Mouse (Mus musculus) monocyte, adult 5-6 weeks (primary cell): ENCODE results near the gene Fat3. TPM values are rescaled to one million over a fixed set of nuclear protein-coding genes. Genes with fewer than 3 reads are reported as not detected.

Experiments used
- ATAC-seq: fragments of 153-309, 156-312 bp; replicated peaks from 2 replicates; pipeline ENCODE4 v1.8.0; 2017; ENCODE audit warnings: mild to moderate bottlenecking; ENCODE audit not compliant: low TSS enrichment, insufficient number of reproducible peaks, severe bottlenecking, poor library complexity, low FRiP score
- total RNA-seq: library from RNA; stranded (forward); fragments of 200-1000, 200-491, 200-594 nt; gene quantifications from 3 replicates; pipeline ENCODE4 v1.2.3, GENCODE M21; 2017

Gene Fat3
- total RNA-seq, result 0.10 TPM in 1 of 3 replicates, not detected in the others

DNA sequence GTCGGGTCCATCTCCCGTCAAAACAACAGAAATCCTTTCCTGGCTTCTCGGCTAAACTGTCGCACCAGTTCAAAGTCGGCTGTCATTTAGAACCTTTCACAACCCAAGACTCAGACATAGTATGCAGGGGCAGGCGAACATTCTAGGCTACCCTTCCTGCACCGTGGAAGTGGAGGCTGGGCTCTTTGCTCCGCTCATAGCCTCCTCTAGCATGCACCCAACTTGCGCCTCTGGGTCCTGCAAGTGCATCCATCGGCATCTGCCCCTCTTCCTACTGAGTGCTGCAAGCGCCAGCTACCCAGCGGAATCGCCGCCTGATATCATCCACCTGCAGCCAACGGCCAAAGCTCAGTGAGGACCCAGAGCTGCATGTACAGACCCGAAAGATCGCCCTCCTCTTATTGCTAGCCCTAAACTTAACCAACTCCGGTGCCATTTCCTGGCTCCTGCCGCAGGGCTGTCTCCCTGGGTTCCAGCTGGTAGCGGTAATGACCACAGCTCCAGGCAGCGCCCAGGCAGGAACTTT is at the start of gene Fat3:
Gene Fat3, minus strand, starts transcription at position 100 of the 526 bp plus-strand sequence.
- ATAC-seq, result no peak

DNA sequence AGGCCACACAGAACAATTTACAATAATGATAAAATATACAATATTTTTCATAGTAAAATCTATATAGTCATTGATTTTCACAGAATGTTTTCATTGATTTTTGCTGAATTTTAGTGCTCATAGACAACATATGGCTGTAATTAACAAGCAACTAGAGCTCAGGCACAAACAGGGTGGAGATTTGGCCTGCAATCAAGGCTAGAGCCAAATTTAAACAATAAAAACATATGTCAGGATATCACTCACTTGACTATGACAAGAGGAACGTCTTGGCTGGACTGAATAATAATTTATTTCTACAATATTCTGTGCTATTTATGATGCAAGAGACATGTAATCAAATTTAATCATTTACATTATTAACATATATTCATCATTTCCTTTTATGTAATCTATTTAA is 31.8 kb upstream of the Fat3 start:
- ATAC-seq, result no peak

DNA sequence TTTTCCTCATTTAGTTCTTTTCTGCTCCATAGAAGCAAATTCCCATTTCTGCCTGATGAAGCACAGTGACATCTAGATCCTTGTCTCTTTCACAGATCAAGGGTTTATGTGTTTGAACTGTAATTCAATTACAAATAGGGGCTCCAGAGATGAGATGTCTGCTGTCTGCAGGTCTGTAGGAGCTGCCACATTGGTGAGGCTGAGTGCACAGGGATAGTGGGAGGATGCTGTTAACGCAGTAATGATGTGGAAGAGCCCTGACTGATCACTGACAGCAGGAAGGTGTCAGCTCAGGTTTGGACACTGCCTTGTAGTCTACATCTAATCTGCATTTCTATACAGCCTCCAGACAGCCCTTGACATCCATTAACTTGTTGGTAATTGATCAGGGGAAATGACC is 16.5 kb upstream of the Fat3 start:
- no peak for ATAC-seq

DNA sequence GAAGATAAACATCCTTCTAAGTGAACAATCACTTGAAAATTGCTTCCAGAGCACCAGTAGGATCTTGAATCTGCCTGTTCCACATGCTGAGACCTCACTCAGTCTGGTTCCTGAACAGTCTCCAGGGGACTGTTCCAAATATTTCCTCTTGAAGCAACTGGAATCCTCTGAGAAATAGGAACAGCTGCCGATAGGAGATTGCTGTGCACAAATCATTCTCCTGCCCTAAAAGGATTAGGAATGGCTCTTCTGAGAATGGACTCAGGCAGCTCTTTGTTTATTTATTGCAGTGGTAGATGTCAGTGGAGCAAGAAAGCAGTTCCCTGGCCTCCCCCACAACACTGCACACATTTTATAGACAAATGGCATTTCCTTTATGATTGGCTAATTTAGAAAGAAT is 10.9 kb upstream of the Fat3 start:
- no peak for ATAC-seq

DNA sequence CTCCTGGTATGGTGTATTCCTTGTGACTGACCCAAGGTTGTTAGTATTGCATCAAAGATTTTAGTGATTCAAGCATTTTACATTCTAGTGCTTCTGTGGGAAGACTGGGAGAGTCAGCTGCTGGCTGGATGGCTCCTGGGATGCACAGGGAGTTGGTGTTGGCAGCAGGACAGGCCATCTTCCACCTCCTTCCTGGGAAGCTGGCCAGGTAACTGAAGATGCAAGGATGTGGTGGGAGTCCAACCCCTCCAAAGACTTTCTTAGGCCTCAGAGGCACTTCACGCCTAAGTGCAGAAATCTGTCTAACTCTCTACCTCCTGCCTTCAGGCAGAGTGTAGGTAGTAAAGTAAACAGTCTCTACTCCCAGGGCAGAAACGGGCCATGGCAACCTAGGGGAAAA is 2.7 kb upstream of the Fat3 start:
- ATAC-seq, result no peak

DNA sequence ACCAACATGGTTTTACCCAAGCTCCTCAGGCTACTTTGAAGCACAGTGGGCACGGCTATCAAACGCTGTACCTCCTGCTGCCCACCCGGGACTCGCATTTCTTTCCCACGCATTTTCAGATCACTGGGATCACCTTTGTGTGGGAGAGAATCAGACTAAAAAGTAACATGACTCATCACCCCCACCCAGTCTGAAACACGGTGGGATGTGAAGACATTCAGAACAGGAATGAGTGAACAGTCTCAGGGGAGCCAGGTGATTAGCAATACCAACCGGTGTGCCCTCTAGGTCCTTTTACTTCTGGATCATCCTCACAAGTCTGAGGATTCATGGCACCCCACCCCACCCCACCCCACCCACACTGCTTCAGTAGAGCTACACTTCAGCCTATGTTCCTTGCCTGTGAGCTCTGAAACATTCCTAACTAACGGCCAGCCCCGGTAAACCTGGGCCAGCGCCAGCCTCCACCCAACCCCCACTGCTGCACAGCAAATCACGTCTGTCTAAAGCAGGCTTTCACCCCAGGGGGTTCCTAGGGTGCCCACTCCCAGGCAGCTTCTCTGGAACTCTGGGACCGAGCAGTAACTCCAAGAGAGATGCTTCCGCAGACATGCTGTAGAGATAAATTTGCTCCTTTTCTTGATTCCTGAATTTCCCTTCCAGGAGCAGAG is 1.7 kb upstream of the Fat3 start:
- ATAC-seq, result no peak

DNA sequence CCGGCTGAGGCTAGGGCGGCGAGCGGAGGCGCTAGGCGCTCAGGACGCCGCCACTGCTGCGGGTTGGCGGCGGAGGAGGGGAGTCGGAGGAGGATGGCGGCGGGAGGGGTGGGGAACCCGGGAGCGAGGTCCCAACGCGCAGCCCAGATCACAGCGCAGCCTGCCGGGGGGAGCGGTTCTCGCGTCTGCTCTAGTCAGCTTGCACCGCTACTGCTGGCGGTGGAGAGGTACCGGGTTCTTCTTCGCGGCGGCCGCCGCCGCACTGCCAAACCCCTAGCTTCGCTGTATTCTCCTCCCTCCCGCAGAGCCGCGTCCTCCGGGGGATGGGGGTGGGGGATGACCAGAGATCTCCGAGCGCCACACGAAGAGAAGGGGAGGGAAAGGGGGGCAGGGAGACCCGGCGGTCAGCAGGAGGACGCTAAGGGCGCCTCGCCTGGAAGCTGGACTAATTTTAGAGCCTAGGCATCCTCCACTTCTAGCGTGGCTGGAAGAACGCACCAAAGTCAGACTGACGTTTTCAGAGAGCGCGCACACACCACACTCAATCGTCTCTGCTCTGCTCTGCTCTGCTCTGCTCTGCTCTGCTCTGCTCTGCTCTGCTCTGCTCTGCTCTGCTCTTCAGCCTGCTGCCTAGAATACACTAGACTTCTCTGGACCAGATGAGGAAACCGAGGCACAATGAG is 1.0 kb upstream of the Fat3 start:
- ATAC-seq, result no peak

DNA sequence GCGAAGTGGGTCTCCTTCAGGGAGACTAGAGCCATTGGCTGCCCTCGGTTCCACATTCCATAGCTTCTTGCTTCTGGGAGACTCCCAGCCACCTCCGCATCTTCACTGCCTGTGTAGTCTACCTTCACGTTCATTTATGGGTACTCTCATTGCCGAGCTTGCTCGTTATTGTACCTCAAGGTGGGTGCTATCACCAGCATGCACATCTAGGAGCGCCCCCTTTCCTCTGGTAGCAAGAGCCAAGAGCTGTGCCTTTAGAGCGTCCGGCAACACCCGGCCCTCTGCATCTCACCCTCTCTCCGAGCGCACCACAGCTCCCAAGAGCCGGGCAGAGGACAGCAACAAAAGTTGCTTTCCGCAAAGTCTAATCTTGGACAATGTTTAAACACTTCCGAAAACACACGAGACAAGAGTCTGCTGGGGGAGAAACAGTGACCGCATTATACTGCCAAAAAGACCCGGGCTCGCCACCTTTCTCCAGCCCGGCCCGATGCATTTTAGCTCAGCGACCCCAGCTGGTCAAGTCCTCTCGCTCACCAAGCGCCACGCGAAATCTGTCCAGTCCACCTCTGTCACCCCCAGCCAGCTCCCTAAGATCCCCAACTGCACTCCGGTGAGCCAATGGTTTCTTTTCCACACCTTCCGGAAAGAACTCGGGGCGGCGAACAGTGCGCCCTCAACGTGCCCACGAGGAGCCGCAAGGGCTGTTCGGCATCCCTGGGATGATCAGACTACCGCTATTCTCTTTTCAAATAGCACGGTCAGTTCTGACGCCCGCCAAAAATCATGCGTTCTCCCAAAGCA is 501 bp downstream of the Fat3 start:
- ATAC-seq, result no peak

DNA sequence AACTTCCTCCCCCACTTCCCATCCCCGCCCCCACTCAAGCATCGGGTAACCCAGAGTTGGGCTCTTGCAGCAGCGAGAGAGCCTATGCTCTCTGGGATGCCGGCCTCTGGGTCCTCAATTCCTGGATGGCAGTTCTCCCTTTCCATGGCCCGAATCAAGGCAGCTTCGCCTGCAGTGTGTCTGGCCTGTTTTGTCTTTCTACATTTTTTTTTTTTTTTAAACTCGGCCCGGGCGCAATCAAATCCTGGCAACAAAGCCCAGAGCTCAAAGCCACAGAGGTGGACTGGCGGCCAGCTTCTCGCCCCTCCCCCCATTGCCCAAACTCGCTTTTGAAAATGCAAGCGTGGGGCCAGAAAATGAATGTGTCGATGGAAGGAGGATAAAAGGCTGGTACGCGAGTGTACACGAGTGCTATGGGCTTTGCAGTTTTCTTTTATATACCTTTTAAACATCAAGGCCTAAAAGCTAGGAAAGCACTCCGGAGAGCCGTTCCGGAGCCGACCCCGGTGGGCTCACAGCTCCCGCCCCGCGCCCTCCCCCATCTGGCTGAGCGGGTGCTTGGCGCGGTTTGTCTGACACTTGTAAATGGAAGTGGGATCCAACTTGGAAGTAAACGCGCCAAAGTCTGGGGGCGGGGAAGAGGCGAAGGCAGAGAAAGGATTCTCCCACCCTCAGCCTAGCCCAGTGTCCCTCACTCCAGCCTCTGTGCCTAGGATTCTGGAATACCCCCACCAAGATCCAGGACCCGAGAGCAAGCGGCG is 1.3 kb downstream of the Fat3 start:
- no peak for ATAC-seq

DNA sequence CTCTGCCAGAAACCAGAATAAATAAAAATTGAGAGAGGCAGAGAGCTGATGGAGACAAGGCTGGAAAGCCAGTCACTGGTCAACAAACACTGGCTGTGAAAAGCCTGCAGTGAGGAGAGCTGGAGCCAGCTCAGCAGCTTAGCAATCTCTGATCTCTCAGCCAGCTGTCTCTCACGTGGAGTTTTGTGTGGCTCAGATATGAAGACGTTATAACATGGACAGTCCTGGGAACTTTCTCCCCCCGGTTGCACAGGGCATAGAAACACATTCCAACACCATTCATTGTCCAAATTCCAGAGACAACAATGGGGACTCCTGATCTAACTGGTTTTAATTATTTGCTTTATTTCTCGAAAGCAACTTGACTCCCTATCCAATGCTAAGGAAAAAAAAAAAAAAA is 2.2 kb downstream of the Fat3 start:
- ATAC-seq, result no peak

DNA sequence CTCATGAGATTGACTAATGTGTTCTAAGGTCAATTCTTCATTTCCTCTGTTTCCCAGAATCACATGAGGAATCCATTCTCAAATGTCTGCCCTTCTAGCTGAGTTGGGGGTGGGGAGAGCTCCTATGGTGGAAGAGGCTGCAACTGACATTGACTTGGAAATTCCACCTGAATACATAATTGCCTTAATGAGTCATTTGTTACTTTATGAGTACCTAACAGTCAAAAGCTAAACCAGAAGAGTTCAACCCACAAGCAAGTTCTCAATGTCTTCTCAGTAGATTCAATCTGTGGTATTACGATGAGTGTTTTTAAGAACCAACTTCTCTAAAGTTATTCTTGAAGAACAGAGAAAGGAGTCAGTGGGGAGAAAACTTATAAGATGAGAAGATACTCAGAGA is 3.7 kb downstream of the Fat3 start:
- no peak for ATAC-seq

DNA sequence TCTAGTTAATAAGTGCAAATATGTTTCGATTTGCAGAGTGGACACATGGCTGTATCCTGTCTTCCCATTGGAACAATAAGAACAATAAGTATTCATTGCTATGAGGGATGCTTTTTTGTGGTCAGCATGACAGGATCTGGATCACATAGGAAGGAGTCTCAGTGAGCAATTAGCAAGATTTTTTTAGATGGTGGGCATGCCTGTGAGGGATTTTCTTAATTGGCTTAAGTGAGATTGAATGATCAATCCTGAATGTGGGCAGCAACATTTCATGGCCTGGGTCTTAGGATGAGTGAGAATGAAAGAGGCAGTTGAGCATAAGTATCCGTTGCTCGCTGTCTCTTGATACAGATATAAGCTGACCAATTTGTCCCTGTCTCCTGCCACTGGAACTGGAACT is 4.8 kb downstream of the Fat3 start:
- ATAC-seq, result no peak

DNA sequence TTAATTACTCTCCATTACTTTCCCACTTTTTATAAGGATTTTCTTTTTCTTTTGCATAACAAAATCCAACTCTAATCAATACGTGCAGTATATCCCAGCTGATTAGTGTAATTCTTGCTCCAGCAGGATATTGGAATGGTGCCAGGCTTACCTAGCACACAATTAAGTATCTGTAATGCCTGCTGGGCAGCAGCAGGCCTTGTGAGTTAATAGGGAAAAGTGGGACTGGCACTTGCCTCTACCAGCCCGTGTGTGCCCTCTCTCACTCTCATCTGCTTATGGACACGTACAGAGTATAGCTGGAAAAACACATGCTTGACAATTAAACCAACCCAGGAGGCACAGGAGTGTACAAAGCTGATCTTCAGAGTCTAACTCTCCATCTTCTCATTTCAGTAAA is 11.4 kb downstream of the Fat3 start:
- ATAC-seq, result no peak

DNA sequence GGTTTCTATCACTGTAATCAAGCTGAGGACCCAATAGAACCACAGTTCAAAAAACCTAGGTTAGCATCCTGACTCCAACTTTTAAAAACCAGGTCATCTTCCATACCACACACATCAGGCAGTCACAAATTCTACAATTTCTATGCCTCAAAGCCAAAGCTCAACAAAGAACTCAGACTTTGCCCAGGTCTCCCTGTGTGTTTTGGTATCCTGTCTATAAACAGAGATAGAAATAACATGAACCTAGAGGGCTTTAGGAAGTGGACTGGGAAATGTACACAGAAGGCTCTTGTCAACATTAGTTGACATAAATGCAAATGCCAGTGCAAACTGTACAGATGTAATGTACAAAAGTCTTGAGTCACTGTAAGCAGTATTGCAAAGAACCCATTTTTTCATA is 13.5 kb downstream of the Fat3 start:
- no peak for ATAC-seq

DNA sequence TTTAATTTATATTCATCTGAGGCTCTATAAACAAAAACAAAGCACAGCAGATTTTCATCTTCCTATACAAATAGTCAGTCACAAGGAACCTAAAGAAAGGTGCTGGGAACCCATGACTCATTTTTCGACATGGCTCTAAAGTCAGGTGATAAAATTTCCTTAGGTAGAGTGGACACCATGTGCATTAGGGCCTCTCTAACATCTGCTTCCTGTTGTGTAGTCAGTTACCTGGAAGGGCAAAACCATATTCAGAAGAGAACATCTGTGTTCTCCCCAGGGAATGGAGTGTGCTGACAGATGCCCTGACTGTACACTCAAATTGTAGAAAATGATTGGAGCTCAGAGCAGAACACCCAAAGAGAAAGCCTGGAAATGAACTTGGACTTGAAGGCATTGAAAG is 14.9 kb downstream of the Fat3 start:
- no peak for ATAC-seq

DNA sequence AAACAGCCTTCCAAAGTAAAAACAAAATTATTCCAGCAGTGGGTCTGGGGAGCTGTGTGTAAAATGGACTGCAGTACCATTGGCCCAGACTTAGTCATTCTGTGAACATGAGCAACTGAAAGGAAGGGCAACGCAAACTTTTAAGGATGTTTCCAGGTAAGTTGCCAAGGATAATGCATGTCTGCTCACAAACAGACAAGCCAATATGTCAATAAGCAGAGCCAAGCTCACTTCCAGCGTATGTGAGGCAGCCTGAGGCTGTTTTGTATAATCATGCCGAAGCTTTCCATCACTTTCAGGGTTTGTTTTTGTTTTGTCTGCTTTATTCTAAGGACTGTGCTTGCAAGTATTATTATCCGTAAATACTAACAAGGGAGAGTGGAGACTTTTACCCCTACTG is 15.9 kb downstream of the Fat3 start:
- no peak for ATAC-seq

DNA sequence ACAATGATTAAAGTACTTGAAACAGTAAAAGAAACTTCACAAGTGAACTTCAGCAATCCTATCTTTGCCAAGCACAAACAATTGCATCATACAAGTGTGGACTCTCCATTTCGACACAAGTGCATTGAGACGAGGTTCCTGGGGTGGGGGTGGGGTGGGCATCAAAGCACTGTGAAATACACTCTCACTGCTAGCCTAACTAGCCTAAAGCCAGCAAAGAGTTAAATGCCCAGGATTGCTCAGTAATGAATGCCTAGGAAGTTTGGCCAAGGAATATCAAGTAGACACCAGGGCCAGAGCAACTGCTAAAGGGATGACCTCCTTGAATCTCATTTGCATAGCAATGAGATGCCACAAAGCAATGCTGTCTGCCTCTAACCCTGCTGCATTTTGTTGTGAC is 16.3 kb downstream of the Fat3 start:
- ATAC-seq, result no peak

DNA sequence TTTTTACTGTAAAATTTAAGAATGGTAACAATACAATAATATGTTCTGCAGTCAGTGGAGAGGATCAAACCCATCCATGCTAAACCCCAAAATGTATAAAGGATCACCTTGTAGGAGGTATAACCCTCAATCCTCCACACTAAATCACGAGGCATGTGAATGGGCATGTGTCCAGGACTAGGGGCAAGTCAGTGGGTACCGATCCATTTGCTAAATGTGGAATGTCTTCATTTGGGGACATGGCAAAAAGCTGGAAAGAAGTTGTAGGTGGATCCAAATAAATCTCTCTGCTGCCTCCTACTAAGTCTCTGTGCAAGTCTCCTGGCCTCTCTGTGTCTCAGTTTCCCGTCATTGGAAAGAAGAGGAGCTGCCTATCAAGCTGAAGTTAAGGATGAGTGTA is 39.6 kb downstream of the Fat3 start:
- no peak for ATAC-seq

DNA sequence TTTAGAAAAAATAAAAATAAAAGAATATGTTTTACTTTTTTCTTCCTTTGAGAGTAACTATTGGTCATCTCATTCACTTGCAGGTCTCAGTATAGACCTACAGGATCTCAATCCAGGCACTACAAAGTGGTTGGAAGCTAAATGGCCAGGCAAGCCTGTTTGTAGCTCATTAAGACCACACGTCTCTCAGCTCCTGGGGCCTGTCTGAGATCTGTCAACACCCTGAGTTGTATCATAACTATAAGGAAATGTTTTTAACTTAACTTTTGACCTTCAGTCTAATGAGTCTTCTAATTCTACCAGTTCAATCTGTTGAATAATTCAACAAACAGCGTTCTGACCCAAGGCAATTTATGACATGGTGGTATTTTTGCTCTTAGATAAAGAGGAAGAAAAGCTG is 40.5 kb downstream of the Fat3 start:
- ATAC-seq, result no peak
